Mouse (Mus musculus): ENCODE results near the gene Gm17660. TPM values are rescaled to one million over a fixed set of nuclear protein-coding genes. Genes with fewer than 3 reads are reported as not detected.
A peak's percentile ranks its signal among the peaks of the same experiment; 100 is the strongest.

Gene Gm17660
- polyA plus RNA-seq, 1 experiment, result not detected

DNA sequence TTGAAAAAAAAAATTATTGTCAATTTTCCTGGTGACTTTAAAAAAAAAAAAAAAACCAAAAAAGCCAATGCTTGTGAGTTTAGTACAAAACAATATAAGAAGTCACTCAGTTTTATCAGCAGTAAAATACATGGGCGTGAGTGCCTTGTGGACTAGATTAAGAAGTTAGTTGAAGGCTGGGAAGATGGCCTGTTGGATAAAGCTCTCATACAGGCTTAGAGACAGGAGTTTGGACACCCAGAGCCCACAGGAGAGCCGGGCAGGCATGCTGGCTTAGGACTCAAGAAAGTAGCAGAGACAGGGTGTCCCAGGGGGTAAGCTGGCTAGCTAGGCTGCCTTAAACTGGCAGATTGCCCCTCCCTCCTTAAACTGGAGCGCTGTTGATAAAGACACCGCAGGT, 22.5 kb downstream of the Gm17660 start:
- no peak for TF ChIP-seq CTCF (IDR thresholded peaks at IDR 0.05; ENCODE audit: insufficient read depth, low read depth, low read length)
- Histone ChIP-seq H3K4me1 (ENCODE audit: control insufficient read depth, insufficient read depth, low read length) (peaks cover 13% of the 10 kb centered on the region), H3K4me3 (ENCODE audit: insufficient read depth, low read depth, low read length) (no peak overlapping the region), H3K27ac (ENCODE audit: insufficient read depth, low read depth, low read length) (no peak overlapping the region)
- WGBS, result 96% methylated on average over 4 of the region's 4 CpGs

DNA sequence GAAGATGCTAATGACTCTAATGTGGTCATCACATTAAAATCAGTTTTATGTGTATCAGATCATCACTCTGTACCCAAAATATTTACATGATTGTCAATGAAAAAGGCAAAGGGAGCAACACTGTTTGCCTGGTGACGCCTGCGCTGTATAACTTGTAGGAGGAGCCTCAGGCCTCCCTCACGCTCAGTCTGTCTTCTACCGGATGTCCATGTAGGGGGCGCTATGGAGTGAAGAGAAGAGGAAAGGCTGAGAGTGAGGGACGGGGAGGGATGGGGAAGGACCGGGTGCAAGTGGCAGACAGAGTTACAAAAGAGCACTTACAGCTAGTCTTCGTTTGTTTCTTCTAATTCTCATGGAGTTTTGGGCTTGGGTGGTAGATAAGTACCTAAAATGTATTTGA, 24.5 kb downstream of the Gm17660 start:
- Histone ChIP-seq H3K4me1 (ENCODE audit: control insufficient read depth, insufficient read depth, low read length) (peaks cover 10% of the 10 kb centered on the region), H3K27ac (ENCODE audit: insufficient read depth, low read depth, low read length) (no peak overlapping the region), H3K4me3 (ENCODE audit: insufficient read depth, low read depth, low read length) (no peak overlapping the region)
- TF ChIP-seq POLR2A (IDR thresholded peaks at IDR 0.05; ENCODE audit: insufficient read depth, low read depth, low read length), result no peak
- TF ChIP-seq CTCF (IDR thresholded peaks at IDR 0.05; ENCODE audit: insufficient read depth, low read depth, low read length), result no peak
- WGBS, result 61% methylated on average over 8 of the region's 8 CpGs

DNA sequence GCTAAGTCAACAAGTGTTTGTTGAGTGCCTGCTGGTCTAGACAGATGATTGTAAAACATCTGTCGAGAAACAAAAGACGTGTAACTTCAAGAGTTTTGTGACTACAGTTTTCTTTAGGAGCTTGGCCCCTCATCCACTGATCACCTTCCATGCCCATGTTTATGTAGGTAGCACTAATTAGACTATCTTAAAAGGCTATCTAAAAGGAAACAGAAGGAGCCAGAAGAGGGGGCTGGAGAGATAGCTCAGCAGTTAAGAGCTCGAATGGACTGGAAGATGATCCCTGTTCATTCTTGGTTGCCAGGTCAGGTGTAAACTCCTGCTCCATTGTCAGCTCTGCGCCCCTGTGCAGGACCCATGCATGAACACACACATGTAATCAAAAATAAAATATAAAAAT, 29.3 kb downstream of the Gm17660 start:
- Histone ChIP-seq H3K4me1 (ENCODE audit: control insufficient read depth, insufficient read depth, low read length) (peaks cover 10% of the 10 kb centered on the region), H3K4me3 (ENCODE audit: insufficient read depth, low read depth, low read length) (no peak overlapping the region), H3K27ac (ENCODE audit: insufficient read depth, low read depth, low read length) (no peak overlapping the region)
- TF ChIP-seq POLR2A (IDR thresholded peaks at IDR 0.05; ENCODE audit: insufficient read depth, low read depth, low read length) (no peak), CTCF (IDR thresholded peaks at IDR 0.05; ENCODE audit: insufficient read depth, low read depth, low read length) (no peak)
- WGBS, result 47% methylated on average over 4 of the region's 4 CpGs

DNA sequence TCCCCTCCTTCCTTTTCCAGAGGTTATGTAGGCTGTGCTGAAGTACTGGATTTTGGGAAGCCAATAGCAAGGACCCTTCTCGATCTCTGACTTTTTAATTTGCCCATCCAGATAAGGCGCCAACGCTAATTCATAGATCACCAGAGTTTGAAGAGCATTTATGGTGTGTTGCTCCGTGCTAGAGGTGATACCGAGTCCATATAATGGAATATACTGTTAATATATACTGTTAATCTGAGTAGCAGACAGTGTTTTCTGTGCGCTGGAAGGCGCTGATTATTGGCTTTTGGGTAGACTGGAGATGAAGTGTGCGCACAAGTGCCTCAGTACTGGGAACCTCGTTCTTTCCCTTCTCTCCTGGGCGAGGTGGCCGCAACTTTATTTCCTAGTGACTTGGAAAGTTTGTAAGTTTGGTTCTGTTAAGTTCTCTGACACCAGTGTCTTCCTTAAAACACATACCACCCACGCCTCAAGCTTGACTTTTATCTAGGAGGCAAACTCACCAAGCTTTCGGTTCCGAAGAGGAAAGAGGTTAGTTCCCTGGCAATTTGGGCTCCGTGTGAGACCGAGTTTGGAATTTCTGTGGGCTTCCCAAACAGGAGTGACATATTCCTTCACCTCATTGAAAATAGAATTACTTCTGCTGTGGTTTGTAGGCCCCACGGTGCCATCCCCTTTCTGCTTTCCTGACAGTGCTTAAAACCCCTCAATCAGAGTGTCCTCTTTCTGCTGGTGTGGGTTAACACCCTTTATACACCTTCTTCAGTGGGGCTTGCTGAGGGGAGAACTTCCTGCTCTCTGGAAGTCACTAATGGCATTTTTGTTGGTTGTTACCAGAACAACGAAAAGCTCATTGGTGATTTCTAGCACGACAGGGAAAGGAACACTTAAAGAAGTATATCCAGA, 30.0 kb downstream of the Gm17660 start:
- Histone ChIP-seq H3K4me3 (ENCODE audit: insufficient read depth, low read depth, low read length) (peak overlapping the region; percentile 90), H3K27ac (ENCODE audit: insufficient read depth, low read depth, low read length) (peak overlapping the region; percentile 66), H3K4me1 (ENCODE audit: control insufficient read depth, insufficient read depth, low read length) (peaks cover 7% of the 10 kb centered on the region)
- TF ChIP-seq CTCF (IDR thresholded peaks at IDR 0.05; ENCODE audit: insufficient read depth, low read depth, low read length) (no peak), POLR2A (IDR thresholded peaks at IDR 0.05; ENCODE audit: insufficient read depth, low read depth, low read length) (no peak)
- 3% methylated on average over 19 of the region's 19 CpGs for WGBS

DNA sequence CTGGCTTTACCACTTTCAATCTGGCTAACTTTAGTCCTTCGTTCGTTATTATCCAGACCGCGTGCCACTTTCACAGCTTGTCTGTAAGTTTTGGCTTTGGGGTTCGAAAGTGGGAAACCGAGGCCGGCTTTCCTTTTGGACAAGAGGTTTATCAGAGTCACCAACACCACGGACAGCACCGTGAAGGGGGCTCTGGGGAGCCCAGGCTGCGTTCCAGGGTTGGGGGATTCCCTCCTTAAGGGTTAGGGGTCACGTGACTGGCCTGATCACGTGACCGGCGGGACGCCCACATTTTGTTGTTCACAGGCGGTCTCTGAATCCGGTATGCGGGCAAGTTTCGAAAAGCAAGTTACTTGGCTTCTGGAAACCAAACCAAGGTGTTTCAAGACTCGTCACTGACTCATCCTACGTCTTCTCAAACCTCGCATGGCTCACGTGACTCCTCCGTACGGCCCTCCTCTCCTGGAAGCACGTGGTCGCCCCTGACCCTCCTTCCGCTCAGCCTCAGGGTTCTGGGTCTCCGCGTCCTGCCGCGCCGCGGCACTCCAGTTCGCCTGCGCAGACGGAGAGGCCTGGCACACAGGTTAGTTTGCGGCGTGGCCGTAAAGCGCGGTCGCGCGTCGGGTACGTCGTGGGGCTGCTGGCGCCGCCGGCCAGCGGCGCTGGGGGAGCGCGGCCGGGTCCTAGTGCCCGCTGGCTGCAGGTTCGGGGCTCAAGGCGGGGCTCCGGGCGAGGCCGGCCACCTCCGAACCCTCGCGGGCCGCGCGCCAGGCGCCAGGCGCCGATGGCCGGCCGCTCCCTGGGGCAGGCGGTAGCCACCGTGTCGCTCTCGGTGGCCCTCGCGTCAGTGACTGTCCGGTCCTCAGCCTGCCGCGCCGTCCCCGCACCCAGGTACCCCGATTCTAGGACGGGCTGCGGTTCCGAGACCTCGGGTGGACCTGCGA, 30.9 kb downstream of the Gm17660 start, which contains the start of gene Nudt9:
Gene Nudt9, plus strand, starts transcription at position 51 of the 944 bp plus-strand sequence.
- peak within 1 kb of the TSS; percentile 90 for H3K4me3 ChIP-seq (ENCODE audit: insufficient read depth, low read depth, low read length)
- peak; percentile 36; the same call in 1 of the 2 replicates for TF ChIP-seq POLR2A (IDR thresholded peaks at IDR 0.05; ENCODE audit: insufficient read depth, low read depth, low read length)
- no peak for TF ChIP-seq CTCF (IDR thresholded peaks at IDR 0.05; ENCODE audit: insufficient read depth, low read depth, low read length)
- 5% methylated on average over 90 of the region's 90 CpGs for WGBS

DNA sequence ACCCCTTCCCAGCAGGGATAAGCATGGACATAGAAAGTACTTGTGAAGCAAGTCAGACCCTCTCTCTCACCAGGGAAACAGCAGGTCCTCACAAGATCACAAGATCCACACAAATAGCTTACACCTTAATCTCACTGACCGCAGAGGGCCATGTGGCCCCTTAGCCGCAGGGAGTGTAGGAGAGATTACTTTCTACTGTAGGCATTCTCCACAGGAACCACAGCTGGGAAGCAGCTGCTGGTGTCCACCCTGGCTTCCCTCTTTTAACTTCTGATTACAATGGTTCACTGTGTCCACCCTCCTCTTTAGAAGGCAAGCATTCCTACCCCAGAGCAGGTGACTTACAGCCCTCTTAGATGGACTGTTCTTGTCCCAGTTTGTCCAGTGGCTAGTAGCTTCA, 33.7 kb downstream of the Gm17660 start:
- Histone ChIP-seq H3K4me3 (ENCODE audit: insufficient read depth, low read depth, low read length) (no peak overlapping the region), H3K4me1 (ENCODE audit: control insufficient read depth, insufficient read depth, low read length) (peaks cover 4% of the 10 kb centered on the region), H3K27ac (ENCODE audit: insufficient read depth, low read depth, low read length) (no peak overlapping the region)
- 62% methylated on average over 2 of the region's 2 CpGs for WGBS
- no peak for TF ChIP-seq CTCF (IDR thresholded peaks at IDR 0.05; ENCODE audit: insufficient read depth, low read depth, low read length)

More for the DNA sequence above, 30.9 kb downstream of the Gm17660 start, which contains the start of gene Nudt9:
- Histone ChIP-seq H3K27ac (ENCODE audit: insufficient read depth, low read depth, low read length) (peak within 1 kb of the TSS; percentile 83), H3K4me1 (ENCODE audit: control insufficient read depth, insufficient read depth, low read length) (peaks cover 4% of the 10 kb centered on the region)

DNA sequence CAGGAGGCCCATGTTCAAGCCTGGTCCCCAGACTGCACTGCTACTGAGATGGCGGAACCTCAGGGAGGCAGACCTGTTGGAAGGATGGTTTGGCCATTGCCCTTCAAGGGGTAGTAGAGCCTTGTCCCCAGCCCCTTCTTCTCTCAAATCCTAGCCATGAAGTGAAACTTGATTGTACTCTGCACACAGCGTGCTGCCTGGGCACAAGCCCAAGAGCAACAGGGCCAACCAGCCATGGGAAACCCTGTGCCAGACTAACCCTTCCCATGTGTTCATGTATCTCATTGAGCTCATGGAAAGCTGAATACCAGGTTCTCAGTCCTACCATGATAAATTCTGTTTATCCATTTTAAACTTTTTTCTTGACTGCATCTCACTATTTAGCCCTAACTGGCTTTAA, 34.5 kb downstream of the Gm17660 start:
- Histone ChIP-seq H3K4me3 (ENCODE audit: insufficient read depth, low read depth, low read length) (no peak overlapping the region), H3K27ac (ENCODE audit: insufficient read depth, low read depth, low read length) (no peak overlapping the region; the same call in 1 of the 2 replicates), H3K4me1 (ENCODE audit: control insufficient read depth, insufficient read depth, low read length) (peaks cover 4% of the 10 kb centered on the region)
- WGBS, result 70% methylated on average over 2 of the region's 2 CpGs
- TF ChIP-seq POLR2A (IDR thresholded peaks at IDR 0.05; ENCODE audit: insufficient read depth, low read depth, low read length), result no peak
- no peak for TF ChIP-seq CTCF (IDR thresholded peaks at IDR 0.05; ENCODE audit: insufficient read depth, low read depth, low read length)

DNA sequence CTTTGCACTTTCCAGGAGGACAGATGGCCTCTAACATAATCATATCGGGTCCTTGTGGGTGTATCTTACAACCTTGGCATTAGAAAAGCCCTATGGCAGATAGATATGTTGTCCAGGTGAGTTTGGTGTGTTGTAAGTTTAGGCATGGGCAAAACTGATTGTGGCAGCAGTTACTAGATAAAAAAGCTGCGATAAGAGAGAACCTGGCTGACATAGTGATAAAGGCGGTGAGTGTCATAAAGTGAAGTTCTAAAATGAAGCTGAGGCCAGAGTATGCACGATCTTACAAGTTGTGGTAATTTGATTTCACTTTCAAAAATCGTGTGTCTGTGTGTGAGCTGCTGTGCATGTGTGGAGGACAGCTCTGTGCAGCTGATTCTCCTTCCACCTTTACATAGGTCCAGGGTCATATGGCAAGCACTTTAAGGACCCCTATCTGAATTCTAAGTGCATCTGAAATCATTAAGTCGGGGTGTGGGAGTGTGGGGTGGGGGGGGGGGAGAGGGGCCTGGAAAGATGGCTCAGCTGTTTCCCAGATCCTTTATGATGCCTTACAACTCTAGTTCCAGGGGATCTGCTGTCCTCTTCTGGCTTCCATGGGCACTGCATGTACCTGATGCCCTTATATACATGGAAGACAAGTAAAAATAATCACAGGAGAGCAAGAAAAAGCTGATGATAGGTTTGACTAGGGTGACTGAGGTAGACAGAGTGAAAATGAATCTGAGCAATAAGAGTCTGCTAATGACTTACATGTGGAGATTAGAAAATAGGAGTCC, 38.1 kb downstream of the Gm17660 start:
- Histone ChIP-seq H3K4me3 (ENCODE audit: insufficient read depth, low read depth, low read length) (no peak overlapping the region), H3K4me1 (ENCODE audit: control insufficient read depth, insufficient read depth, low read length) (no peaks in the 10 kb centered on the region), H3K27ac (ENCODE audit: insufficient read depth, low read depth, low read length) (no peak overlapping the region)
- TF ChIP-seq CTCF (IDR thresholded peaks at IDR 0.05; ENCODE audit: insufficient read depth, low read depth, low read length), result no peak
- TF ChIP-seq POLR2A (IDR thresholded peaks at IDR 0.05; ENCODE audit: insufficient read depth, low read depth, low read length), result no peak
- WGBS, result 76% methylated on average over 6 of the region's 6 CpGs

All from olfactory bulb, adult 2 months (tissue).